Mouse (Mus musculus): Measurements from ENCODE around the gene Olfr1265. TPM values are rescaled to one million over a fixed set of nuclear protein-coding genes. Genes with fewer than 3 reads are reported as not detected.

Olfr1265 gene
- polyA plus RNA-seq (2016; fragmentation: Nextera tagmentation; extraction: Ambion mirVana) = not detected in 2 replicates

GRCm38 (mm10) chr2:90035037-90035436 is at the start of gene Olfr1265:
Gene Olfr1265, plus strand, starts transcription at chr2:90035337.
- no peak within 1 kb of the TSS for H3K4me2 ChIP-seq (replicated peaks)
- H3K27me3 ChIP-seq (replicated peaks) = no peaks in the 10 kb centered on the region
- no peak within 1 kb of the TSS for H3K9ac ChIP-seq
- no peak within 1 kb of the TSS for H3K4me3 ChIP-seq
- H3K9me3 ChIP-seq = no peaks in the 10 kb centered on the region
- H3K27ac ChIP-seq = no peak within 1 kb of the TSS
- no peak for ATAC-seq (ENCODE audit: low FRiP score, low read depth)
- no peaks in the 10 kb centered on the region for H3K4me1 ChIP-seq
- no peaks in the 10 kb centered on the region for H3K36me3 ChIP-seq

- ATAC-seq (ENCODE audit: low FRiP score, low read depth) = no peak
- Histone ChIP-seq H3K27me3 (replicated peaks) (no peaks in the 10 kb centered on the region), H3K9ac (no peak within 1 kb of the TSS), H3K4me3 (no peak within 1 kb of the TSS), H3K9me3 (no peaks in the 10 kb centered on the region), H3K36me3 (no peaks in the 10 kb centered on the region), H3K27ac (no peak within 1 kb of the TSS), H3K4me1 (no peaks in the 10 kb centered on the region), H3K4me2 (replicated peaks) (no peak within 1 kb of the TSS)
Measured at GRCm38 (mm10) chr2:89990921-89991320, 44.2 kb upstream of the Olfr1265 start, which contains the start of gene Olfr1261. Gene Olfr1261, plus strand, starts transcription at chr2:89991221.

- H3K27me3 ChIP-seq (replicated peaks) = no peaks in the 10 kb centered on the region
- H3K4me3 ChIP-seq = no peak within 1 kb of the TSS
- no peak within 1 kb of the TSS for H3K9ac ChIP-seq
- H3K4me2 ChIP-seq (replicated peaks) = no peak within 1 kb of the TSS
- H3K4me1 ChIP-seq = no peaks in the 10 kb centered on the region
- H3K9me3 ChIP-seq = no peaks in the 10 kb centered on the region
- H3K36me3 ChIP-seq = no peaks in the 10 kb centered on the region
- H3K27ac ChIP-seq = no peak within 1 kb of the TSS
- ATAC-seq (ENCODE audit: low FRiP score, low read depth) = no peak
Measured at GRCm38 (mm10) chr2:89999845-90000244, 35.3 kb upstream of the Olfr1265 start, which contains the start of gene Olfr1262. Gene Olfr1262, plus strand, starts transcription at chr2:90000145.

GRCm38 (mm10) chr2:90011831-90012230 is 23.3 kb upstream of the Olfr1265 start, which contains the start of gene Olfr1263:
Gene Olfr1263, plus strand, starts transcription at chr2:90012131.
- H3K4me2 ChIP-seq (replicated peaks) = no peak within 1 kb of the TSS
- H3K36me3 ChIP-seq = no peaks in the 10 kb centered on the region
- no peaks in the 10 kb centered on the region for H3K27me3 ChIP-seq (replicated peaks)
- H3K4me1 ChIP-seq = no peaks in the 10 kb centered on the region
- H3K9ac ChIP-seq = no peak within 1 kb of the TSS
- H3K9me3 ChIP-seq = no peaks in the 10 kb centered on the region
- H3K4me3 ChIP-seq = no peak within 1 kb of the TSS
- no peak for ATAC-seq (ENCODE audit: low FRiP score, low read depth)
- 93% methylated on average over 2 of the region's 2 CpGs for WGBS
- no peak within 1 kb of the TSS for H3K27ac ChIP-seq

GRCm38 (mm10) chr2:90025477-90025876 is 9.7 kb upstream of the Olfr1265 start, which contains the start of gene Olfr1264:
Gene Olfr1264, minus strand, starts transcription at chr2:90025577.
- H3K4me3 ChIP-seq = no peak within 1 kb of the TSS
- H3K9me3 ChIP-seq = no peaks in the 10 kb centered on the region
- 76% methylated on average over 2 of the region's 2 CpGs for WGBS
- H3K4me2 ChIP-seq (replicated peaks) = no peak within 1 kb of the TSS
- H3K27me3 ChIP-seq (replicated peaks) = no peaks in the 10 kb centered on the region
- no peak within 1 kb of the TSS for H3K27ac ChIP-seq
- no peak within 1 kb of the TSS for H3K9ac ChIP-seq
- no peaks in the 10 kb centered on the region for H3K36me3 ChIP-seq
- H3K4me1 ChIP-seq = no peaks in the 10 kb centered on the region
- no peak for ATAC-seq (ENCODE audit: low FRiP score, low read depth)

- no peak within 1 kb of the TSS for H3K9ac ChIP-seq
- H3K36me3 ChIP-seq = no peaks in the 10 kb centered on the region
- no peak for ATAC-seq (ENCODE audit: low FRiP score, low read depth)
- H3K4me1 ChIP-seq = no peaks in the 10 kb centered on the region
- H3K27me3 ChIP-seq (replicated peaks) = no peaks in the 10 kb centered on the region
- no peak within 1 kb of the TSS for H3K4me2 ChIP-seq (replicated peaks)
- H3K27ac ChIP-seq = no peak within 1 kb of the TSS
- H3K4me3 ChIP-seq = no peak within 1 kb of the TSS
- H3K9me3 ChIP-seq = no peaks in the 10 kb centered on the region
Measured at GRCm38 (mm10) chr2:90063494-90063893, 28.4 kb downstream of the Olfr1265 start, which contains the start of gene Olfr140. Gene Olfr140, minus strand, starts transcription at chr2:90063594.

- no peak overlapping the region for H3K9ac ChIP-seq
- H3K27ac ChIP-seq = no peak overlapping the region
- ATAC-seq (ENCODE audit: low FRiP score, low read depth) = no peak
- no peaks in the 10 kb centered on the region for H3K27me3 ChIP-seq (replicated peaks)
- no peak overlapping the region for H3K4me3 ChIP-seq
- H3K4me2 ChIP-seq (replicated peaks) = no peak overlapping the region
- no peaks in the 10 kb centered on the region for H3K9me3 ChIP-seq
- WGBS = 80% methylated on average over 2 of the region's 2 CpGs
- H3K36me3 ChIP-seq = no peaks in the 10 kb centered on the region
- no peaks in the 10 kb centered on the region for H3K4me1 ChIP-seq
Measured at GRCm38 (mm10) chr2:90070065-90070464, 34.9 kb downstream of the Olfr1265 start.

Other genes with a start within 250 kb of the Olfr1265 start
- gene Olfr1254, start 241.7 kb upstream of the Olfr1265 start, polyA plus RNA-seq (2016; fragmentation: Nextera tagmentation; extraction: Ambion mirVana) = not detected in 2 replicates
- gene Olfr1255, start 223.3 kb upstream of the Olfr1265 start, polyA plus RNA-seq (2016; fragmentation: Nextera tagmentation; extraction: Ambion mirVana) = not detected in 2 replicates
- gene Olfr1256, start 193.8 kb upstream of the Olfr1265 start, polyA plus RNA-seq (2016; fragmentation: Nextera tagmentation; extraction: Ambion mirVana) = not detected in 2 replicates
- gene Olfr48, start 187.1 kb upstream of the Olfr1265 start, polyA plus RNA-seq (2016; fragmentation: Nextera tagmentation; extraction: Ambion mirVana) = not detected in 2 replicates
- not detected in 2 replicates for gene Olfr1257, start 156.9 kb upstream of the Olfr1265 start, polyA plus RNA-seq (2016; fragmentation: Nextera tagmentation; extraction: Ambion mirVana)
- not detected in 2 replicates for gene Olfr1258, start 108.0 kb upstream of the Olfr1265 start, polyA plus RNA-seq (2016; fragmentation: Nextera tagmentation; extraction: Ambion mirVana)
- not detected in 2 replicates for gene Olfr1259, start 86.7 kb upstream of the Olfr1265 start, polyA plus RNA-seq (2016; fragmentation: Nextera tagmentation; extraction: Ambion mirVana)
- gene Olfr1260, start 61.0 kb upstream of the Olfr1265 start, polyA plus RNA-seq (2016; fragmentation: Nextera tagmentation; extraction: Ambion mirVana) = not detected in 2 replicates
- gene Olfr1261, start 44.1 kb upstream of the Olfr1265 start, polyA plus RNA-seq (2016; fragmentation: Nextera tagmentation; extraction: Ambion mirVana) = not detected in 2 replicates
- not detected in 2 replicates for gene Olfr1262, start 35.2 kb upstream of the Olfr1265 start, polyA plus RNA-seq (2016; fragmentation: Nextera tagmentation; extraction: Ambion mirVana)
- not detected in 2 replicates for gene Olfr1263, start 23.2 kb upstream of the Olfr1265 start, polyA plus RNA-seq (2016; fragmentation: Nextera tagmentation; extraction: Ambion mirVana)
- gene Olfr1264, start 9.8 kb upstream of the Olfr1265 start, polyA plus RNA-seq (2016; fragmentation: Nextera tagmentation; extraction: Ambion mirVana) = not detected in 2 replicates
- not detected in 2 replicates for gene Olfr140, start 28.3 kb downstream of the Olfr1265 start, polyA plus RNA-seq (2016; fragmentation: Nextera tagmentation; extraction: Ambion mirVana)
- not detected in 2 replicates for gene Olfr1269, start 86.1 kb downstream of the Olfr1265 start, polyA plus RNA-seq (2016; fragmentation: Nextera tagmentation; extraction: Ambion mirVana)
- gene Olfr32, start 107.0 kb downstream of the Olfr1265 start, polyA plus RNA-seq (2016; fragmentation: Nextera tagmentation; extraction: Ambion mirVana) = not detected in 2 replicates
- not detected in 2 replicates for gene Olfr1270, start 117.8 kb downstream of the Olfr1265 start, polyA plus RNA-seq (2016; fragmentation: Nextera tagmentation; extraction: Ambion mirVana)
- not detected in 2 replicates for gene Olfr1506, start 189.2 kb downstream of the Olfr1265 start, polyA plus RNA-seq (2016; fragmentation: Nextera tagmentation; extraction: Ambion mirVana)
- not detected in 2 replicates for gene Olfr142, start 222.3 kb downstream of the Olfr1265 start, polyA plus RNA-seq (2016; fragmentation: Nextera tagmentation; extraction: Ambion mirVana)
- gene Olfr1271, start 235.7 kb downstream of the Olfr1265 start, polyA plus RNA-seq (2016; fragmentation: Nextera tagmentation; extraction: Ambion mirVana) = not detected in 2 replicates

All from neural tube, embryonic 12.5 days (tissue).